Mouse (Mus musculus) mouse embryonic stem cell (cell line): ENCODE results near the gene Sufu.

ENCODE experiments used
- in situ Hi-C, 2 experiments: fragments of 300-500 bp; cut with MboI; formaldehyde crosslinking; loops; 1 replicate in 1 of 2; 3 replicates in 1 of 2; pipeline ENCODE4 v1.14.3; 2019 to 2020; ENCODE audit warnings: low sequenced_read_pairs in 2 of 2, low pct_unique_long_range_greater_than_20kb in 1 of 2, mixed read lengths in 1 of 2; ENCODE audit not compliant: unreplicated experiment in 1 of 2

Gene Sufu

DNA sequence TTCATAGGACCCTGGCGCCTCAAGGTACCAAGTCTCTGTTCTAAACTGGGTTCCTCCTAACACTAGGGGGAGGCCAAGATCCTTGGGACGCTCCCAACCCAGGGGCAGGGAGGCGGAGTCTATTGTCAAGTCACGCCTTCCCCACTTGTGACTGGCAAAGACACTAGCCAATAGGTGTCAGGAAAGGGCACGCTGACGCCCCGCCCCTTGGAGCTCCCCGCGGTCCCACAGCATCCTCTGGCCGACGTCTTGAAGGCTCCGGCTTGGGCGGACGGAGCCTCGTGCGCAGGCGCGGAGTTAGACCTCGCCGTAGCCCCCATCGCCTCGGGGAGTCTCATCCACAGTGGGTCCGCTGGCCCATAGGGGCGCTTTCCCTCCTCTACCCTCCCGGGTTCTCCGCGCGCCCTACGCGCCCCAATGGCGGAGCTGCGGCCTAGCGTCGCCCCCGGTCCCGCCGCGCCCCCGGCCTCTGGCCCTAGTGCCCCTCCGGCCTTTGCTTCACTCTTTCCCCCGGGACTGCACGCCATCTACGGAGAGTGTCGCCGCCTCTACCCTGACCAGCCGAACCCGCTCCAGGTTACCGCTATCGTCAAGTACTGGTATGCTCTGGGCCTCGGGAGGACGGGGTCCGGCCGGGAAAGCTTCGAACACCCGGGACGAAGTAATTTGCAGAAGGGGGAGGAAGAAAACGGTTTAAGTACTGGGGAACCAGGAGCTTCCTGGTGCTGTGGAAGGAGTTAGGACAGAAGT, at the start of gene Sufu:
Sufu (plus strand) TSS at position 211 of the 750 bp plus-strand sequence.
- in situ Hi-C loops = loop anchor here in 1 of 2 experiments (5.0 kb wide), 1 partner anchor 35 kb away; no protein-coding TSS in a partner anchor

DNA sequence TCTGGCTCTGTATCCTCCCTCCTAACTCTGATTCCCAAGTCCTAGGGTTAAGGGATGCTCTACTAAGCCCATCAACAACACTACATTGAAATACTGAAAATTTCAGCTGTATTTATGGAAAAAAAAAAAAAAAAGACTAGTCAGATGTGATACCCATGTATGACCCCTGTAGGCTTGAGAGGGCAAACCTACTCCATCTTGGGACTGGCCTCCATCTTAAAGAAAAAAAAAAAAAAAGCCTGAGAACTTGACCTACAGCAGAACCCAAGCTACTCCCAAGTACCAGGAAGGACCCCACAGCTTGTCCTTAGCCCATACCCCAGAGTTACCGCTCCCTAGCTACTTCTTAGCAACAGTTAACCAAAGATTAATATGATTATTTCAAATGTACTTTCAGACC, 49.5 kb upstream of the Sufu start:
- in situ Hi-C loops = no loop called here

DNA sequence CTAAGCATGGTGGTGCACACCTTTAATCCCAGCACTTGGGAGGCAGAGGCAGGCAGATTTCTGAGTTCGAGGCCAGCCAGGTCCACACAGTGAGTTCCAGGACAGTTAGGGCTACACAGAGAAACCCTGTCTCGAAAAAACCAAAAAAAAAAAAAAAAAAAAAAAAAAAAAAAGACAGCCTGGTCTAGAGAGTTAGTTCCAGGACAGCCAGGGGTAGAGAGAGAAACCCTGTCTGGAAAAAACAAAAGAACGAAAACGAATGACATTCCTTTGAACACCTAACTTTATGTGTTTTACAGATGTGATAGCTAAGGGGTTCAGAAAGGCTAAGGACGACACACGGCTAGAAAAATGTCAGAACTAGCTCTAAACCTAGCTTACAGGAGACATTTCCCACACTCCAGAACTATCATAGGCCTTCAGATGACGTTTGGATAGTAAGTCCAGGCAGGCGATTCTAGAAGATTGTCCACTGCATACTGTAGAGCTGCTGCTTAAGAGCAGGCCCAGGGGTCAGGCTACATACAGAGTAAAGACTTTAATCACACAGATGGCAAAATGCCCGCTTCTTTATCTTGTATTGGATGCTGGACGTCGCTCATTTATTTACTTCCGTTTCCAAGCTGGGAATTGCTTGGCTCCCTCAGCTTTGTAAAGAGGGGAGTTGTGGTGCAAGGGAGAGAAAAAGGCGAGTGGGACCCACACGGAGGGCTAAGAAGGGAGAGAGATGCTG, 48.6 kb upstream of the Sufu start:
- in situ Hi-C loops = no loop called here

DNA sequence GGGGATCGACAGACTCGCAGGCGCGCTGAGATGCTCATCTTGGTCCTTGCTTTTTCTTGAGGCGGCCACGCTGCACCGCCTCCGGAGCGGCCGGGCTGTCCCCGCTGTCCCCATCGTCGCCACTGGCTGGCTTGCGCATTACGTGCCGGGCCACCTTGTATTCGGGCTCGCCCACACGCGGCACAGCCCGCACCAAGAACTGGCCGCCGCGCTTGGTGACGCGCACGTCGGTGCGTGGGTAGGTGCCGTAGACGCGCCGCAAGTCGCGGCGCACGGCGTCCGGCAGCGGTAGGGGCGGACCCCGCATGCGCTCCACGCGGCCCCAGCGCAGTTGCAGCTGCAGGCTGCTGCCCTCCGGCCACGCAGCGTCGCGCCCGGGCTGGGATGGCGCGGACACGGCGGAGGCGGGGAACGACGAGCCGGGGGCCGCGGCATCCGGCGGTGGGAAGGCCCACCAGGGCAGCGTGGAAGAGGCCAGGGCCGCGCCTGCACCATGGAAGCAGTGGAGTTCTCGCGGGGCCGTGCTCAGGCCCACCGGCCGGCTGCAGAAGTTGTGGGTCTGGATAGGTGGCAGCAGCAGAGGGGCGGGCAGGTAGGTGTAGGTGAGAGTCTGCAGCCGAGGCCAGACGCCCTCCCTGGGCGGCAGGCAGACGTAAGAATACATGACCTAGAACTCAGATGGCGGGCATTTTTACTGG, 47.8 kb upstream of the Sufu start:
- in situ Hi-C loops = no loop called here

DNA sequence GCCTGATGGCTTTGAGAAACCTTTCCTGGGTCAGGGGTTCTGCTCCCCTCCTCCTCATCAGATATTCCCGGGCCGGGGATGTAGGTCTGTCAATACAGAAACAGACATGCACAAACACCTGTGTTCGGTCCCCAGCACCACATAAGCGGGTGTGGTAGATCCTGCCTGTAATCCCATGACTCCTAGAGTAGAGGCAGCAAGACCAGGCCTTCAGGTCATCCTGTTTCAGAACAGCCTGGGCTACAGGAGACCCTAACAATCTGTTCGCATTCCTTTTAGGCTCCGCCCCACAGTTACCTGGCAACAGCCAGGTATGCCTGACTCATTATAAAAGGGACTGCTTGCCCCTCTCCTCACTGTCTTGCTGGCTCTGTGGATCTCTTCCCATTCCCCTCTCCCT, 47.1 kb upstream of the Sufu start:
- in situ Hi-C loops = no loop called here

DNA sequence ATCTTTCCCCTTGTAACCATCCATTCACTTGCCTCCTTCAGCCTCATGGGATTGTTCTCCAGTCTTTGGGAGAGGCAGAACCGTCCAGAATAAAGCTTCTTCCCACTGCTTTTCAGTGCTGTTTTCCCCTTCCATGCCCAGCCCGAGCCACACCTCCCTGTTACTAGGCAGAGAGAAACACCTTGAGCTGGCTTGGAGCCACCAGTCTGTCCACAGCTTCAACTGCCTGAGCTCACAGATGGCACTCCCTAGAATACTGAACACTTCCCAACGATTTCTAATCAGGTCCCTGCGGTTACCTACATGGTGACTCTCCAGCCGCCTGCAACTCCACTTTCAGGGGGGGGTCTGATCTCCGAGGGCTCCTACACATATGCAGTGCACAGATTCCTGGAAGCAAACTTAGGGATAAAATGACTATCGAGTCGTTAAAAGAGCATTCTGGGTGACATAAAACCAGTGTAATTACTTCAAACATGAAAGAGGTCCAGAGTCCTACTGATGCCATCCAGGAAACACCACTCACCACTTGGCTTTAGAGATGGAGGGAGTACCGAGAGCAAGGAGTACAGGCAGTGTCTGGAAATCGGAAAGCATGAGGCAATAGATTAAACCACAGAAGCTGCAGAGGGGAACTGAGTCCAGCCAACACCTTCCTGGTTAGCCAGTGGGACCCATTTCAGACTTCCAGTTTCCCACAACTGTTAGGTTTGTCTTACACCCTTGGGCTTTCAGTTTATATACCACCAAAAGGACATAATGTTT, 46.3 kb upstream of the Sufu start, which contains the start of gene 2310034G01Rik:
2310034G01Rik (minus strand) TSS at position 135 of the 765 bp plus-strand sequence.
- in situ Hi-C loops = no loop called here

DNA sequence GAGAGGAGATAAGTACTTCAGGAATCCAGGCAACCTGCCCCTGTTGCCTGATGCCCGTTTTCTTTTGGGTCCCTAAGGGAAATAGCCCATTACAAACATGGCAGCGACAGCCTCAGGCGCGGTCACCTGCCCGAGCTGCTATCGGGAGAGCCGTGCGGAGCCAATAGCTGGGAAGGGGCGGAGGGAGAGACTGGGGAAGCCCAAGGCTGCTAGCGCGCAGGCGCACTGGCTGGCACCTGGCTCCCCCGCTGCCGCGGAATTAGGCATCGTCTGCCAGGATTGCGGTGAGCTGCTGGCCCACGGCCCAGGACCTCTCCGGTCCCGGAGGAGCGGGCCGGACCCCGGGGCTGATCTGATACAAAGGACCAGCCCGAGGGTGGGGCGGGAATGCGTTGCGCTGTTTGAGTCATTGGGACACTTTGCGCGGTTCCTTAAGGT, 40.0 kb upstream of the Sufu start:
- in situ Hi-C loops = no loop called here

DNA sequence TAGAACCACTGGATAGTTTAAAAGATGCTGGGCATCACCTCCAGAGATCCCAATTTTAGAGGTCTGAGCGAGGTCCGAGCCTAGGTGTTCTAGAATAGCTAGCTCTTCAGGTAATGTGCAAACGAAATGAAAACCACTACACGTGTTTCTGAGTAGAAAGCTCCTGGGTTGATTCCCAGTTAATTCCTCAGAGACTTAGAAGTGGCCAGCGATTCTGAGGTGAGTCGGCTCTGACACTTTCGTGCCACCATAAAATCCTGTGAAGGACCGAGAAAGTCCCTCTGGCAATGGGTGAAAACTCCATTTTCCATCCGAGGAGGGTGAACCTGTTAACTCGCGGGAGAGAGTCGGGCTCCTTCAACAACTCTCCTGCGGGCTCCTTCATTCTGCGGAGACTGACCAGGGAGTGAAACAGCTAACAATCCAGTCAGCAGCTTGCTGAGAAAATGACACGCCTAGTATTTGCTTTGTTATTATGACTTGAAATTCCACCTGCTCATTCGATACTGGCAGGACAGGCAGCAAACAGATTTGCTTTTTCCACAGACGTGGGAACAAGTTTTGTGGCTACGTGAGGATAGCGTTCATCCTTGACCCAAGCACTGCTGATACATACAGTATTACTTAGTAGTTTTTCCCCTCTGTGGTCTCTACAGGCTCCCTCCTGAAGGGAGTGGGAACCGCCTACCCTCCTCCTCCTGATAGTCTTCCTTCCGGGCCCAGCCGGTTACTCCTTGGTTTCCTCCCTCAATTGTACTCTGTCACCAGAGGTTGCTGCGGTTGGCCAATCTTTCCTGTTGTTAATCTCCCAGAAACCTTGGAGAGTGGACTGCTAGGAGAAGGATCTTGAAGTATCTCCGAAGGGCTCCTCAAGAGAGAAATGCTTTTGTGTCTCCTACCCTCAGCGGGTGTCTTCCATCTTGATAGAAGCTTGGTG, 39.1 kb upstream of the Sufu start:
- in situ Hi-C loops = no loop called here

DNA sequence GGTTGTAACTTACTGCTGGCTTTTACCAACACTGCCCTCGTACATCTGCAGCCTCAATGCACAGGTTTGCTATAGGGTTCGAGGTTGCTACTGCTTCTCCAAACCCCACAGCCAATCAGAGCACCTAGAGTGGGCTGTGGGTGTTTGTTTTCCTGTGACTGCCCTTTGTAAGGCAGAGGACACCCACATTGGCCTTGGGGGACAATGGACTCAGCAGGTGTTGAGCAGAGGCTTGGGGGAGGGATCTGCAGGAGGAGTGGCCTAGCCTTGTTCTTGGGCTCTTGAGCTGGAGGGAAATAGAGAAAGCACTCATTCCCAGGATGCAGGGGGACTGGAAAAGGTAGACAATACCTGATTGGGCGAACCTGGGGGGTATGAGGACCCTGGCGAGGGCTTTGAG, 38.3 kb upstream of the Sufu start:
- in situ Hi-C loops = no loop called here

DNA sequence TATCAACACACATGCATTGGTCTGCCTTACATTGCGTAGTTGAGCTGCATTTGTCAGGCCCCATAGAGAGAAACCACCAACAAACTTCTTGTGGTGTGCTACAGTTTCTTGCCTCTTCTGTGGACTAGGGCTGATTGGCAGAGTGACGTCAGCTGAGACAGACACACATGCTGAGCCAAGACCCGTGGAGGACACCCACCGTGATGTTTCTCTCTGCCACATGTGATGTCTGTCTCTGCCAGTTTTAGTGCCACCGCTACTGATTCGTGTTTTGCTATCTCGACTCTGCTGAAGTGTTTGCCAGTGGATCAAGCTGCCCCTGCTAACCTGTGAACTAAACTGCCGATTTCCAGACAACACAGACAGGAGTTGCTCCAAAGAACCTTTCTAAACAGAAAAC, 34.6 kb upstream of the Sufu start:
- in situ Hi-C loops = no loop called here

DNA sequence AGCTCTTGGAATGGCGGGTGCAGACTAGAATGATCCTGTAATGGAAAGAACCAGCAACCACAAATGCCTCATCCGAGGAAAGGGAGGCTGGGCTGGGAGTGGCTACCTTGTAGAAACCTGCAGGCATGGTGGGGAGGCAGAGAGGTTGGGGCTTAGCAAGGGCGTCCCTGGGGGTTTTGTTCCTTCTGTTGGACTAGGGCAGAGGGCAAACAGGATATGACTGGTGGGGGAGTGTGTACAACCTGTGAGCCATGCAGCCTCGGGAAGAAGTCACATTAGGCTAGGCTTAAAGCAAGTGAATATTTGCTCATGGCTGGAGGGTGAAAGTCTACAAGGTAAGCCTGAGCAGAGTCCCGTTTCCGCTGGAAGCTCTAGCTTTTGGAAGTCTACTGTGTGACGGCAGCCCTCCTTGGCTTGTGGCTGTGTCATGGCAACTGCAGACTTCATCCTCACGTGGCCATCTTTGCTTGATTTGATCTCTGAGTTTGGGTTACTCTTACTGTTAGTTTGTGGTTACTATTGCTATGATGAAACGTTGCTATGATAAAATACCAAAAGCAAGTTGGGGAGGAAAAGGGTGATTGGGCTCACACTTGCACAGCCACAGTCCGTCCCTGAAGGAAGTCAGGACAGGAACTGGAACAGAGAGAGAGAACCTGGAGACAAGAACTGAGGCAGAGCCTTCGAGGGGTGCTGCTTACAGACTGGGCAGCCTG, 33.2 kb upstream of the Sufu start:
- in situ Hi-C loops = no loop called here

DNA sequence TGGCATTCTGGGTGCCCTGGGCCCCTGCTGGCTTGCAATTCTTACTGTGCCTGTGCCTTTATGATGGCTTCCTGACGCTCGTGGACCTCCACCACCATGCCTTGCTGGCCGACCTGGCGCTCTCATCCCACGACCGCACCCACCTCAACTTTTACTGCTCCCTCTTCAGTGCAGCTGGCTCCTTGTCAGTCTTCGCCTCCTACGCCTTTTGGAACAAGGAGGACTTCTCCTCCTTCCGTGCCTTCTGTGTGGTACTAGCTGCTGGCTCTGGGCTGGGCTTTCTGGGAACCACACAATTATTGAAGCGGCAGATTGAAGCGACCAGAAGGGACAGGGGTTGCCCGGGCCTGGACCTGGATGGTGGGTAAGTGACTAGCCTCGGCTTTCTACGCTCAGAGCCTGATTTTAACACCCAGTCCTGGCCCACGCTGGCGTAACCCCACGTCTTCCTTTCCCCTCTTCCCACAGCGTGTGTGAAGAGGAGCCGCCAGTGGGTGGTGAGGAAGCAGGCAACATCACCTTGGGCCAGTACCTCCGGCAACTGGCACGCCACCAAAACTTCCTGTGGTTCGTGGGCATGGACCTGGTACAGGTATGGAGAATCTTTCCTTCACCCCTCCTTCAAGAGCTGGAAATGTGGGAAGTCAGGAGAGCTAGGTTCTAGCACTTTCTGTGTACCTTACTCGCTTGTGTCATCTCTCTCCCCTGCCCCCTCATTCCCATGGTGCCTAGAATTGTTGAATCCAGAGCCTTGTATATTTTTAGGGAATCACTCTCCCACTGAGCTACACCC, 28.7 kb upstream of the Sufu start:
- in situ Hi-C loops = no loop called here

DNA sequence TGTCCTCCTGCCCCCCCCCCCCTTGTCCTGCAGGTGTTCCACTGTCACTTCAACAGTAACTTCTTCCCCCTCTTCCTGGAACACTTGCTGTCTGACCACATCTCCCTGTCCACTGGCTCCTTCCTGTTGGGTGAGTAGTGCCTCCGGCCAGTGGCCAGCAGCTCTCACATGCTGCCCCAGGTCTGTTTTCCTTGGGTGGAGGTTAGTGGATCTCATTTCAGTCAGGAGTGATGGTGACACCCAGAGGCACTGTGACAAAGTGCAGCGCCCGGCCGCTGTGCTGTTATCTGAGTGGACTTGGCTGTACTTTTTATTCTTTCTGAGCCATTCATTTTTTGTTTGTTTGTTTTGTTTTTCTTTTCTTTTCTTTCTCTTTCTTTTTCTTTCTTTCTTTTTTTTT, 27.5 kb upstream of the Sufu start:
- in situ Hi-C loops = no loop called here

DNA sequence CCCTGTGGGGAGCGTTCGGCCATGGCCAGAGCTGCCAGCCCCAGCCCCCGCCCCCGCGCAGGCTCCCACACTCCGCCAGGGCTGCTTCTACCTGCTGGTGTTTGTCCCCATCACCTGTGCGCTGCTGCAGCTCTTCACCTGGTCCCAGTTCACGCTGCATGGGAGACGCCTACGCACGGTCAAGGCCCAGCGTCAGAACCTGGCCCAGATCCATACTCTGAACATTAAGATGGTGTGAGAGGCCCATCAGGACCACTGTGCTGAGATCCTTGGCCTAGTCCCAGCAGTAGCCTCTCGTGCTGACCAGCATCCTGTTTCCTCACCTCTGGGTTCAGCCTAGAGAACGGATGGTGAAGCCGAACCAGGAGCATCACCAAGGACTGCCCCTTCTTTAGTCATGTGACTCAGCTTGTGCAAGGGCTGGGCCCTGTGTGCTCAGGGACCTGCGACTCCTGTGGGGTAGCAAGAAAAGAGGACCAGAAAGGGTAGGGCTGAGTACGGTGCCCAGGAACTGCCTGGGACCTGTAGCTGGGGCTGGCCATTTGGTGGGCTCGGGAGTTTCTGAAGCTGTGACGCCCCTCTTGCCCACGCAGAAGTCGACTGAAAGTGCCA, 22.1 kb upstream of the Sufu start:
- in situ Hi-C loops = no loop called here

DNA sequence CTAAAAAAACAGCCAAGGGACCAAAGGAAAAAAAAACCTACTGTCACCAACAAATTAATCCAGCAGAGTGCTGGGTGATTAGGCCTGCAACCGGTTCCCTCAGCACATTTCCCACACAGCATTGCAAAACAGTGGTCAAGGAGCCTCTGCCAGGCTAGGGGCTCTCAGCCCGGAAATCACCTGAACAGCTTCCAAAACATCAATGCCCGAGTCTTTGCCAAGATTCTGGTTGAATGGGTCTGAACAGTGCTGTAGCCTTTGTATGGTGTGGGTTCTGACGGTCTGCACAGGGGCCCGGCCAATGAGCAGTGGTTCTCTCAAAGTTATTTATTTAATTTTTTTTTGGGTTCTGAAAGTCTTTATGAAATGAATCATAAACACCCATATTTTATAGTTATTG, 21.2 kb upstream of the Sufu start:
- in situ Hi-C loops = no loop called here

DNA sequence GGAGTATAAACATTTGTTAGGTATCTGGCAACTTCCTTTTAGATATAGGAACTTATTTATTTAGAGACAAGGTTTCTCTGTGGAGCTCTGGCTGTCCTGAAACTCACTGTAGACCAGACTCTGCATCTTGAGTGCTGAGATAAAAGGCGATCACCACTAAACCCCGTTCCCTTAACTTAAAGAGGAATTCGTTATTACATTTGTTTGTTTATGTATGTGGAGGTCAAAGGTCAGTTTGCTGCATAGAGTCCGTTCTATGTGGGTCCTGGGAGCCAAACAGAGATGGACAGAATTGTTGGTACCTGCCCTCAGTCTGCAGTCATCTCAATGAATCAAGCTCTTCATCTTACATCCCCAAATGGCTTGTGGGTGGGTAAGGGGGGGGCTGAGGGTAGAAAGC, 20.8 kb upstream of the Sufu start:
- in situ Hi-C loops = no loop called here
